Mouse (Mus musculus) midbrain, embryonic 15.5 days (tissue): ENCODE measurements around the gene Ficd. TPM values are rescaled to one million over a fixed set of nuclear protein-coding genes. Genes with fewer than 3 reads are reported as not detected.
A peak's percentile ranks its signal among the peaks of the same experiment; 100 is the strongest.
"Not testable (repeated sequence)": the region's sequence is repeated elsewhere in the genome, so short reads cannot be mapped to it uniquely, and the experiment has no call there.

Experiments used
- ATAC-seq: fragments of 200-750 bp; cut with Nextera tagmentation; replicated peaks from 2 replicates; pipeline ENCODE4 v1.8.0; 2017; ENCODE audit warnings: moderate TSS enrichment
- H3K27ac ChIP-seq: fragments of 300-500 bp; sonication (generic); 2 replicates; pipeline ENCODE4 v1.5.1; 2015; ENCODE audit warnings: mild to moderate bottlenecking, inconsistent platforms
- H3K27me3 ChIP-seq: fragments of 300-500 bp; sonication (generic); replicated peaks from 2 replicates; pipeline ENCODE4 v1.6.1; 2015; ENCODE audit warnings: inconsistent platforms
- H3K36me3 ChIP-seq: fragments of 300-500 bp; sonication (generic); replicated peaks from 2 replicates; pipeline ENCODE4 v1.6.1; 2015; ENCODE audit warnings: inconsistent platforms
- H3K4me1 ChIP-seq: fragments of 300-500 bp; sonication (generic); 2 replicates; pipeline ENCODE4 v1.6.1; 2015; ENCODE audit warnings: inconsistent platforms
- H3K4me2 ChIP-seq: fragments of 300-500 bp; sonication (generic); 2 replicates; pipeline ENCODE4 v1.6.1; 2015; ENCODE audit warnings: inconsistent platforms, mild to moderate bottlenecking, moderate library complexity
- H3K4me3 ChIP-seq: fragments of 300-500 bp; sonication (generic); 2 replicates; pipeline ENCODE4 v1.5.1; 2015; ENCODE audit warnings: mild to moderate bottlenecking, inconsistent platforms
- H3K9ac ChIP-seq: fragments of 300-500 bp; sonication (generic); 2 replicates; pipeline ENCODE4 v1.6.1; 2015; ENCODE audit warnings: mild to moderate bottlenecking, inconsistent platforms
- H3K9me3 ChIP-seq: fragments of 300-500 bp; sonication (generic); 2 replicates; pipeline ENCODE4 v1.6.1; 2016; ENCODE audit warnings: inconsistent platforms
- WGBS: fragments of 180-500 bp; shearing (Covaris S2); methylation state at CpG from one replicate; pipeline ENCODE4 v1.1.7; 2015; ENCODE audit warnings: mixed read lengths; 5-methylcytosine and 5-hydroxymethylcytosine counted together
- polyA plus RNA-seq: library from polyadenylated mRNA; unstranded; fragments of >200 nt; fragmentation: Nextera tagmentation; extraction: Ambion mirVana; gene quantifications from 2 replicates; pipeline ENCODE4 v1.2.1, GENCODE M21; 2015

The Ficd gene
- polyA plus RNA-seq, 1 experiment from 2014 or later, result 10.4 TPM

DNA sequence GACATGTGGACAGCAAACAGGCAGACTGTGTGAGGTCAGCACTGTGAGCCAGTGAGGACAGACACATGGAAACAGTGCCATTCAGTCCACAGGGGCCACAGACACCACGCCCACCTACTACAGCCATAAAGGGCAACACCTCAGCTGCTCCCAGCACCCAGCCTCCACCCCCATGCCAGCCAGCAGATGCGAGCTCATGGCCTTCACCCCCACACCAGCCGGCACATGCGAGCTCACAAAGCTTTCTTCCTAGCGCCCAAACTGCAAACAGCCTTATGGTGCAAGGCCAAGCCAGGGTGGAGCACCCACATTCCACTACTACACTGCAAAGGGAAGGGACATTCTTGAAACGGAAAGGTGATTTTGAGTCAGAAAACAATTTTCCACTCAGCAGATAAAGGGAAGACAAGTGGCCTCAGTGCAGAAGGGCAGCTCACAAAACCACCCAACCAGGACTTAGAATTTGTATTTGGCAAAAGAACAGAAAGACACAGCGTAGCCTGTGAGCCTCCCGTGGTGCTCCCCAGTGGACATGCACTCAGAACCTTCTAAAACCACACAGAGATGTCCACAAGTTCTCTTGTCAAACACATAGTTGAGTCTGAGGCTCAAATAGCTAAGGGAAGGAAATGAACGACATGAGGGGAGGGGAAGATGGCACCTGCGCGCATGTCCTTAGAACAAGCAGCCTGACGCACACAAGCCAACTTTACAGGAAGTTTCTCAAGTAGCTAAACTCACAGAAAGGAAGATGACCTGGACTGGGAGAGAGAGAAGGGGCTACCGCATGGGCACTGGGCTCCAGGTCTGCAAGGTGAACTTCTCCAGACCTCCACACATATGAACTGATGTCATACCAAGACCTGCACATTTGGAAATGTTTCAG lies 30.3 kb downstream of the Ficd start:
- ATAC-seq, result no peak
- H3K4me2 ChIP-seq, result no peak overlapping the region
- no peaks in the 10 kb centered on the region for H3K27me3 ChIP-seq
- H3K36me3 ChIP-seq, result peaks cover 14% of the 10 kb centered on the region
- no peaks in the 10 kb centered on the region for H3K9me3 ChIP-seq
- WGBS, result 94% methylated on average over 13 of the region's 13 CpGs
- H3K27ac ChIP-seq, result no peak overlapping the region
- H3K9ac ChIP-seq, result no peak overlapping the region
- no peak overlapping the region for H3K4me3 ChIP-seq
- peaks cover 21% of the 10 kb centered on the region for H3K4me1 ChIP-seq

DNA sequence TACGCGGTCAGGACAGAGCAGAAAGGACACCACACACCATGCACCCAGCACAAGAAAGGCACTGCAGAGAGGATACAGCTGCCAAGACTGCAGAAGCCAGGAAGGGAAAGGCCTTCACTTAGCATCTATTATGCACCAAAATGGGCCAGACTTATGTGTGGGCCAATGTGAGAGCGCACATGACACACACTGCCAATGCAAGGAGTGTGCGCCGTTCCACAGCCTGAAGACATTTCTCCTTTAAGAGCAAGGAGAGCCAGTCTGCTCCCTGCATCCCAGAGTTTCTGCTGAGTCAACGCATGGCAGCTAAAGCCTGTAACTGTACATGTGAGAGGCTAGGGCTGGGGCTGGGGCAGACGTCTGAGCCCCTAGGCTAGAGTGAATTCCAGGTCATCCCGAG lies 33.2 kb downstream of the Ficd start:
- WGBS, result 94% methylated on average over 8 of the region's 8 CpGs

DNA sequence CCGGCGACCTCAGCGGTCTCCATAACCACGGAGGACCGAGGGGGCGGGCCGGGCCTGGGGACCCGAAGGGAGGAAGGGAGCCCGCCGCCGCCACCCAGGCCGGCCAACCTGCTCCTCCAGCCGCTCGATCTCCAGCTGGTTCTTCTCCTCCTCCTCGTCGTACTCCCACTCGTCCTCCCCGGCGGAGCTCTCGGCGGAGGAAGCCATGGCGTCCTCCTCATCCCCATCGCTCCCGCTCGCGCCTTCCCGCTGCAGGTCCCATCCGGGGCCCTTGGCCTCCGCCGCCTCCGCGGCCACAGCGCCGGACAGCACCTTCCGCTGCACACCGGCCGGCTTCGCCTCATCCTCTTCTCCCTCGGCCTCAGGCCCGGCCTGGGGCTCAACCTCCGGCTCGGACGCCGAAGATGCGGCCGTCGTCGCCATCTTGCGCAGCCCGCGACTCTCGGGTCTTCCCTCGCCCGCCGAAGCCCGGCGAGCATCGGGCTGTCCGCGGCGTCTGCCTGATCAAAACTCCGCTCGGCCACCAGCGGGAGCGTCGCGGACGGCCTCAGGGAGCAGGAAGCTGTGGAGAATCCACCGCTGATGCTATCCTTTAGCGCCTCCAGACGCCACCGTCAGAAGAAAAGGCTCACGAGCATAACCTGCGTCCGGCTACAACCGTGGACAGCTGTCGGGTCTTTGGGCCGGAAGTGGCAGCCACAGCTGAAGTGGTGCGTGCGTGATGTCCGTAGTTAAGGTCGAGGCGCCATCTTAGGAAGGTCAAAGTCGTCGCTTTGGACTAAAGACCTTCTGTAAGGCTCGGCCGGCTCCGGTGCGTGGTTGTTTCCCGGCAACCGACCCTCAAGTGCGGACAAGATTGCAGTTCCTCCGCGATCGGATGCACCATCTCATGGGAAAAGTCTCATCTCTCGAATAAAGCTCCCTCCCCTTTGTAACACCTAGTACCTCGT lies 35.9 kb downstream of the Ficd start:
- H3K4me2 ChIP-seq, result peak overlapping the region; percentile 78
- WGBS, result under 1% methylated on average over 91 of the region's 97 CpGs
- H3K9ac ChIP-seq, result peak overlapping the region; percentile 95
- peak; percentile 86 for ATAC-seq
- peaks cover 17% of the 10 kb centered on the region for H3K36me3 ChIP-seq
- peak overlapping the region; percentile 97 for H3K4me3 ChIP-seq
- H3K9me3 ChIP-seq, result no peaks in the 10 kb centered on the region
- H3K27me3 ChIP-seq, result no peaks in the 10 kb centered on the region
- peaks cover 32% of the 10 kb centered on the region for H3K4me1 ChIP-seq
- peak overlapping the region; percentile 99 for H3K27ac ChIP-seq

More for the DNA sequence above, 33.2 kb downstream of the Ficd start:
- Histone ChIP-seq H3K4me3 (no peak overlapping the region), H3K4me2 (no peak overlapping the region), H3K9ac (no peak overlapping the region), H3K27ac (no peak overlapping the region), H3K4me1 (peaks cover 29% of the 10 kb centered on the region), H3K9me3 (no peaks in the 10 kb centered on the region), H3K36me3 (no peaks in the 10 kb centered on the region; the same call in 1 of the 2 replicates), H3K27me3 (no peaks in the 10 kb centered on the region)
- no peak for ATAC-seq

DNA sequence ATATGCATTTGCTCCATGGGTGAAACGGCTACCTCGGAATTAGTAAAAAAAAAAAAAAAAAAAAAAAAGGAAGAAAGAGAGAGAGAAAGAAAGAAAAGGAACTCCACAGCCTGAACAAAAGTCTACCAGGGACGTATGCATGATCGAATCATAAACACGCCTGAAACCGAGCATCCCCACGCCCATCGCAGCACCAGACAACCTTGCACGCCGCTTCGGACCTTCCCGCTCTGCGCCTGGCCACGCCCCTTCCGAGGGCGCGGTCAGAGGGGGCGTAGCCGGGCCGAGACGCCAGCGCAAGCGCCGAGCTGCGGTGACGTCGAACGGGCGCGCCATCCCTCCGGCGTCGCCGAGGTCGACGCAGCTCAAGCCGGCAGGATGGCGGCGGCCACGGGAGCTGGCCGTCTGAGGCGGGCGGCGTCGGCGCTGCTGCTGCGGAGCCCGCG lies 36.9 kb downstream of the Ficd start, which contains the start of the genes Sart3 and Iscu:
TSS of gene Sart3 (minus strand) at position 61 of the 446 bp plus-strand sequence.
TSS of gene Iscu (plus strand) at position 299 of the 446 bp plus-strand sequence.
- H3K4me1 ChIP-seq, result peaks cover 32% of the 10 kb centered on the region
- H3K36me3 ChIP-seq, result peaks cover 22% of the 10 kb centered on the region
- under 1% methylated on average over 49 of the region's 49 CpGs for WGBS
- peak; percentile 90 for ATAC-seq
- peak within 1 kb of the TSS; percentile 78 for H3K4me2 ChIP-seq
- no peaks in the 10 kb centered on the region for H3K27me3 ChIP-seq
- H3K9me3 ChIP-seq, result no peaks in the 10 kb centered on the region
- H3K4me3 ChIP-seq, result peak within 1 kb of the TSS; percentile 97
- peak within 1 kb of the TSS; percentile 95 for H3K9ac ChIP-seq
- H3K27ac ChIP-seq, result peak within 1 kb of the TSS; percentile 99

DNA sequence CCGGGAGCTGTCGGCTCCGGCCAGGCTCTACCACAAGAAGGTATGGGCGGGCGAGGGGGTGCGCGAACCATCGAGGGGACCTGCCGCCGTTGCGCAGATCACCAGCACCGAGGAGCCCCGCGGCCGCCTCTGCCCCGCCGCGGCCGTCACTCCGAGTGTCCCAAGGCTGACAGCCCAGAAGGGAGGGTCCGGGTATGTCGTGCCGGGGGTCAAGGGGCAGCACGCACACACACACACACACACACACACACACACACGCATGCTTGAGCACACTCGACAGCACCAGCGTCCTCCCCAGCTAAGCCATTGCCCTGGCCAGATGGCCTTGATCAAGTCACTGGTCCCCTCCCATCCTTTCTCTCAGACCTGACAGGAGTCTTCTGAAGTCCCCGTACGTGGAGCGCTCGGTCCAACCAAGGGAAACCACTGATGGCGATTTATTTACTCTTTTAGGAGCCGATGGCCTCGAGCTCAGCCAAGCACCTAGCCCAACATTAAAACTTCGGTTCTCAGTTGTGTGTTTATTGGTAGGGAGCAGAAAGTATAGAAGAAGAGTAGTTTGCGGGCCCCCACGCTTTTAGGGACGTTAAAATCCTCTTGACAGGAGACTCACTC lies 37.4 kb downstream of the Ficd start:
- Histone ChIP-seq H3K27me3 (no peaks in the 10 kb centered on the region), H3K9me3 (no peaks in the 10 kb centered on the region), H3K27ac (peak overlapping the region; percentile 99), H3K4me1 (peaks cover 32% of the 10 kb centered on the region), H3K4me2 (peak overlapping the region; percentile 78), H3K9ac (peak overlapping the region; percentile 95), H3K4me3 (peak overlapping the region; percentile 97), H3K36me3 (peaks cover 22% of the 10 kb centered on the region)
- no peak; the same call in 1 of the 2 replicates for ATAC-seq
- WGBS, result 2% methylated on average over 31 of the region's 38 CpGs

DNA sequence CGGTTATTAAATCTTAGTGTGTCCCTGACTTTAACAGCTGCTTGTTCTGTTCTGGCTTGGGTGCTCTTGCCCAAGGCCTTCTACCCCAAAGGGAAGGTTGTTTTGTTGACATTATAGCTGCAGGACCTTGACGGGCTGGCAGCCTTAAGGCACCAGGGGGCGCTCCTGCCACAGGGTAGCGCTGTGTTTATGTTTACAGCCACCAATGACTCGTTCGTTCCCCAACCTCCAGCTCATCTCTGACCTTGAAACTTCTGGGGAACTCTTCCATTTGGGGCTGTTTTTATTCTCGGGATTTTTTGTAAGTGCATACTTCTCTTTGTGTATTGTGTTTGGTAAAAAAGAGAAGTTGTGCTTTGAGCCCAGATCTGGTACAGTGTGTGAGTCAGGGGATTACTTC lies 38.1 kb downstream of the Ficd start:
- Histone ChIP-seq H3K4me1 (peaks cover 32% of the 10 kb centered on the region), H3K27ac (no peak overlapping the region), H3K9ac (no peak overlapping the region), H3K27me3 (no peaks in the 10 kb centered on the region), H3K9me3 (no peaks in the 10 kb centered on the region), H3K4me3 (peak overlapping the region; percentile 97), H3K4me2 (peak overlapping the region; percentile 78), H3K36me3 (peaks cover 22% of the 10 kb centered on the region)
- under 1% methylated on average over 7 of the region's 7 CpGs for WGBS
- ATAC-seq, result no peak

DNA sequence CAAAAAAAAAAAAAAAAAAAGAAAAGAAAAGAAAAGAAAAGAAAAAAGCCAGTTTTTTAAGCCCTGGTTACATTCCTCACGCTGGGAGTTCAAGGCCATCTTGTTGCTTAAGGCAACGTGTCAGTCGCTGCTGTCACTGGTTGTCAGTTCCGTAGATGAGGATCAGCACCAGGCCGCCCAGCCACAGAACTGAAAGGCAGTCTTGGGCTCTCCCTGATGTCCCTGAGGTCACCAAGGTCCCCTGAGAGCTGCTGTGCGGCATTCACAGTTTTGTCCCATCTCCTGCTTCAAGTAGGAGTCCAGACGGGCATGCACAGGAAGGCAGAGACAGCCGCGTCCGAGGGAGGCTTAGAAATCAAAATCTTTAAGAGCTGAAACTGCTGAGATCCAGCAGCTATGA lies 40.0 kb downstream of the Ficd start:
- WGBS, result 92% methylated on average over 10 of the region's 10 CpGs
- no peaks in the 10 kb centered on the region for H3K9me3 ChIP-seq
- ATAC-seq, result no peak

DNA sequence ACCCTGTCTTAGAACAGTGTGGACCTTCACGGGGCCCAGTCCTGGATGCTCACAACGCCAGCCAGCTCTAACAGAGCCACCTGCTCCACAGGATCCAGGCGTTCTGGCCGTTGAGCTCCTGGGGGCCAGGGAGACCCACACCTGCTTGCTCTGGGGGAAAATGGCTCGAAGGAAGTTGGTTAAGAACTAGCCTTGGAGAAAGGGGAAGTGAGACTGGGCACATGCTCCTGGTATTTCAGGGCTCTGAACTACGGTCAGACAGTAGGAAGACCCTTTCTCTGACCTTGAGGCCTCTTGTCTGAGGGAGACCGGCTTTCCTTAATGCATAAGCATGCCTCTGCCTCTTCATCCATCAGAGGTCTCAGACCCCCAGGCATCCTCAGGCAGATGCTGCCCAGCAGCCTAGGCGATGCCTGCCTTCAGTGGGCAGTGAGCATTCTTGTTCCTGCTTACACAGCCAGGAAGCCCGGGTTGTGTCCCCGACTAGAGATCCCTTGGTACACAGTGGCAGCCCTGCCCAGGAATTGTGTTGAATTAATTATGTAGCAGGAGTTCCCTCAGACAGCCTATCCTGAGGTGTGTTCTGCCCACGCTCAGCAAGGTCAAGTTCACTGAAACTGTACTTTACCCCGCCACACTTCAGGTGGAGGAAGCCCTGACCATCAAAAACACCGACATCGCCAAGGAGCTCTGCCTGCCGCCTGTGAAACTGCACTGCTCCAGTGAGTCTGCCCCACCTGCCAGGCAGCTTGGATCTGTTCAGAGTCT lies 40.7 kb downstream of the Ficd start:
- Histone ChIP-seq H3K4me1 (peaks cover 11% of the 10 kb centered on the region), H3K9me3 (no peaks in the 10 kb centered on the region), H3K27me3 (no peaks in the 10 kb centered on the region), H3K9ac (no peak overlapping the region), H3K4me2 (no peak overlapping the region), H3K4me3 (no peak overlapping the region), H3K27ac (no peak overlapping the region), H3K36me3 (peaks cover 22% of the 10 kb centered on the region)
- ATAC-seq, result no peak
- WGBS, result 92% methylated on average over 15 of the region's 15 CpGs

More for the DNA sequence above, 40.0 kb downstream of the Ficd start:
- peaks cover 13% of the 10 kb centered on the region for H3K4me1 ChIP-seq
- no peak overlapping the region for H3K27ac ChIP-seq
- H3K36me3 ChIP-seq, result peaks cover 22% of the 10 kb centered on the region
- H3K9ac ChIP-seq, result no peak overlapping the region
- no peak overlapping the region for H3K4me2 ChIP-seq
- no peaks in the 10 kb centered on the region for H3K27me3 ChIP-seq
- H3K4me3 ChIP-seq, result no peak overlapping the region

DNA sequence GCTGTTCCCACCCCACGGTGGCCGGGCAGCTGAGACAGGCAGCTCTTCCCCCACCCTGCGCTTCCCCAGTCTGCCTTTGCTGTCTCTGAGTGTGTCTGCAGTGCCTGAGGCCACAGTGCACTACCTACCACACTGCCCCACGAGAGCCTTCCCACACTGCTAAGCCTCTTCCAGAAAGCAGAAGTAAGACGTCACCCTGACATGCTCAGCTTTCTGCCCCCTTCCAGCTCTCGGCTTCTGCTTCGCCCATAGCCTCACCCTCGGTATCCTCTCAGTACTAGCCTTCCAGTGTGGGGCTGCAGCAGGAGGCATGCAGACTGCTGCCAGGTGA lies 41.3 kb downstream of the Ficd start:
- Histone ChIP-seq H3K4me3 (no peak overlapping the region), H3K36me3 (peaks cover 22% of the 10 kb centered on the region), H3K27me3 (no peaks in the 10 kb centered on the region), H3K9ac (no peak overlapping the region), H3K4me1 (peaks cover 11% of the 10 kb centered on the region), H3K9me3 (no peaks in the 10 kb centered on the region), H3K4me2 (no peak overlapping the region), H3K27ac (no peak overlapping the region)
- 84% methylated on average over 8 of the region's 8 CpGs for WGBS
- no peak for ATAC-seq

DNA sequence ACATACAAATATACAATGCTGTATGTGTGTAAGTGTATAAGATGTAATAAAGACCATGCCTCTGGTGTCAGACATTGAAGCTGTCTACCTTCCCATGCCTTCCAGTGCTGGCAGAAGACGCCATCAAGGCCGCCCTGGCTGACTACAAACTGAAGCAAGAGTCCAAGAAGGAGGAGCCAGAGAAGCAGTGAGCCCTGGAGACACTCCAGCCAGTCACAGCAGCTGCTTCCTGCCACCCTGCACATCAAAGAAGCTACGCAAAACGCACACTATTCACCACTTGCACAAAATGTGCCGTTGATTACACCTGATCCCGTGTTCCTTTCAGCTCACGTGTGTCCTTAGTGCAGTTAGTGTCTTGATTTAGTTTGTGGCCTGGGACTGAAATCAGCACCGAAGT lies 42.1 kb downstream of the Ficd start:
- H3K4me1 ChIP-seq, result peaks cover 11% of the 10 kb centered on the region
- peaks cover 22% of the 10 kb centered on the region for H3K36me3 ChIP-seq
- H3K27ac ChIP-seq, ATAC-seq, H3K9me3 ChIP-seq, H3K27me3 ChIP-seq, H3K4me2 ChIP-seq, H3K4me3 ChIP-seq, H3K9ac ChIP-seq: not testable (repeated sequence)
- WGBS, result 94% methylated on average over 8 of the region's 8 CpGs

DNA sequence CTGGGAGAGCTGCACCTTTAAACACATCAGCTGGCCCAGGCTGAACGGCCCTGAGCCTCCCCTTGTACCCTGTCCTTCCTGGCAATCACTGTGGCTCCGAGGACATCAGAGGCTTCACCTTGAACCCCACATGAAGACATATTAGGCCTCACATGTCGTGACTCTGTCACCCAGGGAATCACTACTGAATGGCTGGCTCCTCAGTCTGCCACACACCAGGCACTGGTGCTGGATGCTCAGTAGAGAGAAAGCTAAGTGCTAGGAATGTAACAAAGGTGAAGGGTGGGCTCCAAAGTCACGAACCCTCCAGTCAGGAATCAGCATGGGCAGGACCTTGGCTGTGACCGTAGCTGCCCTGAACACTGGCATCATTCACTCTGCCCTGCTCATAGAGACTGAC lies 44.0 kb downstream of the Ficd start:
- WGBS, result 82% methylated on average over 5 of the region's 5 CpGs
- H3K9ac ChIP-seq, result no peak overlapping the region
- no peaks in the 10 kb centered on the region for H3K4me1 ChIP-seq
- no peak overlapping the region for H3K4me2 ChIP-seq
- H3K36me3 ChIP-seq, result peaks cover 21% of the 10 kb centered on the region
- peaks cover 11% of the 10 kb centered on the region for H3K27me3 ChIP-seq
- no peaks in the 10 kb centered on the region for H3K9me3 ChIP-seq
- no peak overlapping the region for H3K4me3 ChIP-seq
- ATAC-seq, result no peak
- no peak overlapping the region for H3K27ac ChIP-seq
